Mouse (Mus musculus) urinary bladder, postnatal 10 days (tissue): ENCODE results near the gene Rab13.
"Not testable (repeated sequence)": the region's sequence is repeated elsewhere in the genome, so short reads cannot be mapped to it uniquely, and the experiment has no call there.

Experiments used
- DNase-seq: peaks from one replicate; pipeline ENCODE4 v3.0.0; 2022; ENCODE audit warnings: low spot score

Gene Rab13

DNA sequence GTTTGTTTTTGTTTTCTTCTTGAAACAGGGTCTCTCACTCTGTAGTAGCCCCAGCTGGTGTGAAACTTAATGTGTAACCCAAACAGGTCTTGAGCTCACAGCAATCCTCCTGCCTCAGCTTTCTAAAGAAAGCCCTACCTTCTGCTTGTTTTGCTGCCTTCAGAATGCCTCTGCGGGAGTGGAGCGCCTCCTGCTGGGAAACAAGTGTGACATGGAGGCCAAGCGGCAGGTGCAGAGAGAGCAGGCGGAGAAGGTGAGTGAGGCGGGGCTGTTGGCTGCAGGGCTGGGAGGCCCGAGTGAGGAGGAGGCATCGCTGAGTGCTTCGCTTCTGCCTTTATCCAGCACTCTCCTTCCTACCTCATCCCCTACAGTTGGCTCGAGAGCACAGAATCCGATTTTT is 10.8 kb downstream of the Rab13 start:
- DNase-seq: no peak

DNA sequence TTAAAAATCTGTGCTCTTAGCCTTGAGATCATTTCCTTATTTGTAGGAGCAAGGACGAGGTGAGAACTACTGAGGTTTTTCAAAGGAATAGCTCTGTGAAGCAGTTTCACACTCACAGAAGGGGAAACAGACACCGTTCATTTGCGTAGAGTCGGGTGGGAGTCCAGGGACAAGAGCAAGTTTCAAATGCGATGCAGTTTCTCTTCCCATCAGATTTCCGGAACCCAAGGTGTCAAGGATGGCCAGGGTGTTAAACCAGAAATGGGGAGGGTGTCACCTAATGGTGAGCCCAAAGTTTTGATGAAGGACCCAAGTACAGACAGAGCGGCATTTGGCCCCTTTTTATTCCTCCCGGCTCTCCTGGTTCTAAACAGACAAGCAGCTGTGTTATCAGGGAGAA is 17.6 kb downstream of the Rab13 start:
- DNase-seq: no peak

DNA sequence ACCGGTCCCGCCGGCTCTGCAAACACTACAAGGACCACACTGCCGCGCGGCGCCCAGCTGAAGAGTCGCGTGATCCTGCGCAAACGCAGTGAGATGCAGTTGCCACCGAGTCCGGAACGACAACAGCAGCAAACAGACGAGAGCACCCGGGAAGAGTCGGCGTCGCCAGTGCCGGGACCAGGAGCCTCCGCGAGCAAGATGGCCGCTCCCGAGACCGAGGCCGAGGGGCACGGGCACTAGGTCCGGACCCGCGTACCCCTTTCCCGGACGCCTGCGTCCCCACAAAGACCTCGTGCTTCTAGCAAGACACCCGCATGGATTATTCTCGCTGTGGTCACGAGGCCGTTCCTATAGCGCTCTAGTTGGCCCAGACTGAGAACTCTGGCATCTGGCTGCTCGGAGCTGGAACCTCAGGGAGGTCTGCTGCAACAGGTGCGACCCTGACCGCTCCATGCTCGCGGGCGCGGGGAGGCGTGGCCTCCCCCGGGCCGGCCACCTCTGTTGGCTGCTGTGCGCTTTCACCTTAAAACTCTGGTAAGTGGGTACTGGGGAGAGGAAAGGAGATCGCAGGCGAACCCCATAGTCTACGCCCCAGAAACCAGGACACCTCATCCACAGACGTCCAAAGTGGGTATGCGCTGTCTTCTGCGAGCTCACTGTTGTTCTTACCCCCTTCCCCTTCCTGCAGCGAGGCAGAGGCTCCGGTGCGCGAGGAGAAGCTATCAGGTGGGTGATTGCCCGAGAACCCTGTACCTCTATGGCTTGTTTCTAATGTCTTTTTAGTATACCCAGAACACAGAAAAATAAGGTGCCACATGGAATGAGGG is 18.2 kb downstream of the Rab13 start, which contains the start of gene Jtb:
TSS of gene Jtb (plus strand) at position 91 of the 827 bp plus-strand sequence.
- peak; percentile 74 for DNase-seq

DNA sequence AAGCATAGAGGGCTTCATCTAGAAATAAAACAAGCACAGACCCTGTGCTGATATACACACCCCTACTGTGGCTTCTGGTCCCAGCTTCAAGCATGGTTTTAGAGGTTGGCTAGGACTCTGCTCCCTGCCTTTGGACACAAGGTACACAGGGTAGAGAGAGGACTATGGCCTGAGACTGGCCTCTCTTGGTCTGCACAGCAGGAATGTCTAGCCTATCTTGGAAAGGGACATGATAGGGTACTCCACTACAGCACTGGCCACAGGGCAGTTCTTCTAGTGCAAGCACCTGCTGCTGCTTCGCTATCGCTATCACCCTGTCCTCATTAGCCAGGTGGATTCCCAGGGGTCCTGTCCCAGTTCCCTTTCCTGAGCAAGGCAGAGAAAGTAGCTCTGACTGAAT is 27.8 kb downstream of the Rab13 start:
- no peak for DNase-seq

DNA sequence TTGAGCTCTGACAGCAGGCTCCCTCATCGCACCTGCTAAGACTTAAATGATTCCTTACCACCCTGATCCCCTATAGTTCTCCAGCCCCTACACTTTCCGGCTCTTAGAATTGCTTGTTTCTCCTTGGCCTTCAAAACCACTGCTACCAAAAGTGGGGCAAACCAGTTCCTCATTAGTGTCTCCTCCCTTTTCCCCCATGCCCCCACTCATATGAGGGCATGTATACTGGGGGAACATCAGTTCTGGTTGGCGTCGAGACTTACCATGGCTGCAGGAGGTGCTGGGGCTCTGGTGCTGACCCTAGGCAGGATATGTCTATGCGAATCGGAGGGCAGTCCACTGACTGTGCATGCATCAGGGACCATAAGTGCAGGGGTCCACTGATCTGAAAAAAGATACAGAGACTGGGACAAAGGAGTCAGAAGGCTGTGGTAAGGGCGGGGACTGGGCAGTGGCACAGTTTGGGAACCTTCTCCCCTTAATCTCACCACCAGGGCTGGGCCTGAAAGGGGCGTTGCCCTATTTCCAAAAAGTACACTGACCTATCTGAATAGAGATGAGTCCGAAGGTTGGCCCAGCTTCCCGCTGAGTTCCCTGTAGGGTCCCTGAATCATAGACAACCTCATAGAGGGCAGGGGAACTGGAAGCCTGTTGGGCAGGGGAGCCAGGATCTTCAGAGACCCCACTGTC is 28.3 kb downstream of the Rab13 start:
- no peak for DNase-seq

DNA sequence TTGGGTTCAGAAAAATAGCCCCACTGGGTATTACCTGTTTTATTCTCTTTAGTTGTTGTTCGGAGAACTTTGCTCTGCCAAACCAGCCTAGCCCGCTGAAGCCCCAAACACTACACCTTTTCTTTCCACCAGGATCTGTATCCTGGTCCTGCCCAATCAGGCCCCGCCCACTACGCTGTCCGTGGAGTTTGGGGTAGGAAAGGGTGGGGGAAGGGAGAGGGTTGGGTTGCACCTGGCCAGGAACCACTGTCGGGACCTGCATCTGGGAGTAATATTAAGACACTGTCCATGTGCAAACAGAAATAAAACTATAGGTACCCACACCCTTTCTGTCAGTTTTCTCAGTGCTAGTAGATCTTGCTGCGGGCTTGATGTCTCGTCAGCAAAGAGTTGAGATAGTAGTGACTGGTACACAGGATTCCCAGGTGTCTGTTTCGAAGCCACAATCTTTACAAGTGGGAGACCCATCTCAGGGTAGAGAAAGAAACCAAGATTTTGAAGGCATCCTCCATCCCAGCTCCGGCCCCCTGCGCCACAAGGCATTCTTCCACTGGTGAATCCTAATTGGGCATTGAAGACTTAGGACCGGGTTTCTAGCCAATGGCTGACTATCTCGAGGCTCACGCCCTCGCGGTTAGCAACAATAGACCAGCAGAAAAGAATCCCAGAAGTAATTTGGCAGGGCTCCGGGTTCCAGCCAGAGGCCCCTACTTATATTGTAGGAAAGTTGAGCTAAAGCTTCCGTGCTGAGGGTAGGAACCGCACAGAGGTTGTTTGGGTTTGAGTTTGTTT is 29.7 kb downstream of the Rab13 start, which contains the start of gene Creb3l4:
TSS of gene Creb3l4 (minus strand) at position 529 of the 792 bp plus-strand sequence.
- DNase-seq: no peak

DNA sequence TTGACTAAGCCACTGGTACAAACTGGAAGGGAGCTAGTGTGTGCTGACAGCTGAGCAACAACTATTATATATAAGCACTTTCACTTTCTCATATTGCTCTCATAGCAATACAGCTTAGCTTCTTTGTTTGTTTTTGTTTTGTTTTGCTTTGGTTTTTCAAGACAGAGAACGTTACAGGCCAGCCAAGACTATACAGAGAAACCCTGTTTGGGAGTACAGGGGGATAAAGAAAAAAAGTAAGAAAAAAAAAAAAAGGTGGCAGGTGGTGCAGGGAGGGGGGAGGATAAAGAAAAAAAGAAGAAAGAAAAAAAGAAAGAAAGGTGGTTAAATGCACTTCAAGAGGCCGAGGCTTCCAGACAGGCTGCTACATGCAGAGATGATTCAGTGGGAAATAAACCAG is 31.9 kb downstream of the Rab13 start:
- no peak for DNase-seq

DNA sequence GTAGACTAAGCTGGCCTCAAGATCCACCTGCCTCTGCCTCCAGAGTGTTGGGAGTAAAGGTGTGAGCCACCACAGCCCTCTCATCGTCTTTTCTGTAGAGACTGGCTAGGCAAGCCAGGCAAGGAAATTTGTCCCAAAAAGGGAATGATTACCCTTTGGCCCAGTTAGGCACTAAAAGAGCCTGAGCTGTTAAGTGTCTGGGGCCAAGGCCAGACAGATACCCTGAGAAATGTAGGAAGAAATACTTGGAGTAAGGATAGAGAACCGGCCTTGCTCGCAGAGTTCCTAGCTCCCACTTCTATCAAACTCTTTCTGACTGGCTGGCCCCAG is 34.1 kb downstream of the Rab13 start:
- DNase-seq: no peak

DNA sequence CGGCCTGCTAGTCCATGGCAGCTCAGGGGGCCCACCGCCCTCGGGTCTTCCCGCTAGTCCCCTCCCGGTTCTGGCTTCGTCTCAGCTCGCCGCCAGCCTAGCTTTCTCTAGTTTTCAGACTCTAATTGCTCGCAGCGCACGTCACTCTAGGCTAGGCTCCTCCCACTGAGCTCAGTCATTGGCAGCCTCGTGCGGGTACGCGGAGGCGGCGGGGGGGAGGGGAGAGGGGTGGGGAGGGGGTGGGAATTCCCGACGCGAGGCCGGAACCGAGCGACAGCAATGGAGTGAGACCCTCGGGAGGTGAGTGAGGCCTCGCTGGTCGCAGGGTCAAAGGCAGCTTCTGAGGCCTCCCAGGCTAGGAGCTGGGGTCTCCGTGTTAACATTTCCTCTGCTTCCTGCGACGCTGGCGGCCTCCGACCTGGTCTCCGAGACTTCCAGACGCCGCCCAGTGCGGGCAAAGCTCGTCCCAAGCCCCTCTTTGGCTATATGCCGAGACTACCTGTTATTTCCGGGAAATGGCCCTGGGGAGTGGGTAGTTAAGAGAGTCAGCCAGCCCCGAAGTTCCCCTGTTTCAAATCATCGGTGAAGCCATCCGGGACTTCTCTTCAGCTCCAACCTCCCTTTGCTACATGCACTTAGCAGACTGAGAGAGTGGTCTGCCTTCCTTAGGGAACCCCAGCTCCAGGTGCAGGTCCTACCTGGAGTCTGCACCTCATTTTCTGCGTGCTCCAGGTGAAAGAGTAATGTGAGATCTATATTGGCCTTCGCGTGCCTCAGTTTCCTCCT is 34.7 kb downstream of the Rab13 start, which contains the start of gene Slc39a1:
TSS of gene Slc39a1 (plus strand) at position 213 of the 786 bp plus-strand sequence.
- DNase-seq: peak; percentile 71

DNA sequence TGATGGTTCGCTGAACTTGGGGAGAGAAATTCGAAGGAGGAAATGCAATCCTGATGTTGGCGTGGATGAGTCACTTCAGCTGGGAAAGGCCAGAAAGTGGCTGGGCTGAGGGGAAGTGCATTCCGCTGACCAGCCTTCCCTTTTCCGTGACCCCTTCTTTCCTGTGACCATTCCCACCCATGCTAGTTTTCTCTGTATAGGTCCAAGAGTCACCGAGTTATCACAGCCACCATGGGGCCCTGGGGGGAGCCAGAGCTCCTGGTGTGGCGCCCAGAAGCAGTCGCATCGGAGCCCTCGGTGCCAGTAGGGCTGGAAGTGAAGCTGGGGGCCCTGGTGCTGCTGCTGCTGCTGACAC is 35.2 kb downstream of the Rab13 start:
- no peak for DNase-seq

DNA sequence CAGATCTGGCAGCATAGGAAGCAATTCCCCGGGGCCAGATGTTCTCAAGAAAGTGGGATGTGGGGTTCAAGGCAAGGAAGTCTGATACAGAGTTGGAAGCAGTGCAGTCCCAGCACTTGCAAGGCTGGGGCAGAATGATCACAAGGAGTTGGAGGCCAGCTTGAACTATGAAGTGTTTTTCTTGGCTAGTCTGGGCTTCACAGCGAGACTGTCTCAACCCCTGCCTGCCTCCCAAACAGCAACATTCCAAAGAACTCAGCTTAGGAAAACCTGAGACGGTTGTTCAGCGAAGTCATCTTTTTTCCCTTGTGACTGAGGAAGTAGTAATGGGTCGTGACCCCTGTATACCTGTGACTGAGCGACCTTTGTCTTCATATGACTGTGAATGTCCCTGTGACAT is 37.3 kb downstream of the Rab13 start:
- DNase-seq: no peak

DNA sequence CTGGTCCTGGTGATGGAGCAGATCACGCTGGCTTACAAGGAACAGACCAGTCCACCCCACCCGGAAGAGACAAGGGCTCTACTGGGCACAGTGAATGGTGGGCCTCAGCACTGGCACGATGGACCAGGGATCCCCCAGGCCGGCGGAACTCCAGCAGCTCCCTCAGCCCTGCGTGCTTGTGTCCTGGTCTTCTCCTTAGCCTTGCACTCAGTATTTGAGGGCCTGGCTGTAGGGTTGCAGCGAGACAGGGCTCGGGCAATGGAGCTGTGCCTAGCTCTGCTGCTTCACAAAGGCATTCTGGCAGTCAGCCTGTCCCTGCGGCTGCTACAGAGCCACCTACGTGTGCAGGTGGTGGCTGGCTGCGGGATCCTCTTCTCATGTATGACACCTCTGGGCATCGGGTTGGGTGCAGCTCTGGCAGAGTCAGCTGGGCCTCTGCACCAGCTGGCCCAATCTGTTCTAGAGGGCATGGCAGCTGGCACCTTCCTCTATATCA is 38.3 kb downstream of the Rab13 start:
- not testable (repeated sequence) for DNase-seq

DNA sequence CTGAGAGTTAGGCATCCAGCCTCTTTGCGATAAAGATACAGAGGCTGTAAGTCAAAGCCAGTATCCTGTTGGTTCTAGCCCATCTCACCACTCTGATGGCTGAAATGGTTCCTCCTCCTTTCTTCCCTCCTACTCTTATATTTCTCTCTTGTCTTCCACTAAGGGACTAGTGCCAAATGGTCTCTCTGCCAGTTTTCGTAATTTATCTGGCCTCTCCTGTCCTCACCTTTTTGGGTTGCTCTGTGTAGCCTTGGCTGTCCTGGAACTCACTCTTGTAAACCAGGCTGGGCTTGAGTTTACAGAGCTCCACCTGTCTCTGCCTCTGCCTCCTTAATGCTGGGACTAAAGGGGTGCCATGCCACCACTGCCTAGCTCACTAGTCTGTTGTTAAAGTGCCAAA is 39.2 kb downstream of the Rab13 start:
- DNase-seq: not testable (repeated sequence)

DNA sequence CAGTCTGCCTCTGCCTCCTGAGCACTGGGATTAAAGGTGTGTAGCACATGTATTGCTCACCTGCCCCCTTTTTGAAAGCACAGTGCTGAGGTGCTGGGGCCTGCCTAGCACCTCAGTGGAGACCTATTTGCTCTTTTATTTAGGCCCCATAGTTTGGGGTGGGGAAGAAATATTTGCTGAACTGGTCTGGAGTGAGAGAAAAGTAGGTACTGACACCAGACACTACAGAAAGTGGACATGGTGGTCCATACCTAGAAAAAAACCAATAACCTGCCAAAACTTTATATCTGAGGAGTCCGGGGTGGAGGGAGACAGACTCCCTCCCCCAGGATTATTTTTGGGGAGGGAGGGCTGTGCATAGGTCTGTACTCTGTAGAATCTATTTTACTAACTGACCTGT is 39.7 kb downstream of the Rab13 start:
- DNase-seq: not testable (repeated sequence)

DNA sequence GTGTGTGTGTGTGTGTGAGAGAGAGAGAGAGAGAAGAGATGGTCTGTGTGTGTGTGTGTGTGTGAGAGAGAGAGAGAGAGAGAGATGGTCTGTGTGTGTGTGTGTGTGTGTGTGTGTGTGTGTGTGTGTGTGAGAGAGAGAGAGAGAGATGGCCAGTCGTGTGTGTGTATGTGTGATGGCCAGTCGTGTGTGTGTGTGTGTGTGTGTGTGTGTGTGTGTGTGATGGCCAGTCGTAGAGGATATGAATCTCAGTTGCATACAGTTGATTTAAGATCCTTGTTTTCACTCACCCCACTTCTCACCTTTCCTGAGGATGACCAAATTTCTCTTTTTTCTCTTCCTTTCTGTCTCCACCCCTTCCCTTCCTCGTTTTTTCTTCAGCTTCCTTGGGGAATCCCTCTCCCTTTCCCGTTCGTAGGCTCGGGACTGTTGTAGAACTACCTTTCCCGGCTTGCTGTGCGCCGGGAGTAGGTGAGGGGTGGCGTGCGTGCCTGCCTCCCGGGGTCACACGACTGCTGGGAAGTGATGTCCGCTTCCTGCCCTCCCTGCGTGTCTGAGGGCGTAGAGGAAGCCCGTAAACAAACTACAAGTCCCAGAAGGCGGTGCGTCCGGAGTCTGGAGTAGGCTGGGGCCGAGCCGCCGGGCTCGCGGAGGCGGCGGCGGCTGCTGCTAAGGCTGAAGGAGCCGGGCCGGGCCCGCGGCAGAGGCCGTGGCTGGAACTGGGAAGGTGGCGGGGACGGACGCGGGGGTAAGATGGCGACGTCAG is 40.3 kb downstream of the Rab13 start, which contains the start of gene Crtc2:
TSS of gene Crtc2 (plus strand) at position 511 of the 766 bp plus-strand sequence.
- peak; percentile 81 for DNase-seq

DNA sequence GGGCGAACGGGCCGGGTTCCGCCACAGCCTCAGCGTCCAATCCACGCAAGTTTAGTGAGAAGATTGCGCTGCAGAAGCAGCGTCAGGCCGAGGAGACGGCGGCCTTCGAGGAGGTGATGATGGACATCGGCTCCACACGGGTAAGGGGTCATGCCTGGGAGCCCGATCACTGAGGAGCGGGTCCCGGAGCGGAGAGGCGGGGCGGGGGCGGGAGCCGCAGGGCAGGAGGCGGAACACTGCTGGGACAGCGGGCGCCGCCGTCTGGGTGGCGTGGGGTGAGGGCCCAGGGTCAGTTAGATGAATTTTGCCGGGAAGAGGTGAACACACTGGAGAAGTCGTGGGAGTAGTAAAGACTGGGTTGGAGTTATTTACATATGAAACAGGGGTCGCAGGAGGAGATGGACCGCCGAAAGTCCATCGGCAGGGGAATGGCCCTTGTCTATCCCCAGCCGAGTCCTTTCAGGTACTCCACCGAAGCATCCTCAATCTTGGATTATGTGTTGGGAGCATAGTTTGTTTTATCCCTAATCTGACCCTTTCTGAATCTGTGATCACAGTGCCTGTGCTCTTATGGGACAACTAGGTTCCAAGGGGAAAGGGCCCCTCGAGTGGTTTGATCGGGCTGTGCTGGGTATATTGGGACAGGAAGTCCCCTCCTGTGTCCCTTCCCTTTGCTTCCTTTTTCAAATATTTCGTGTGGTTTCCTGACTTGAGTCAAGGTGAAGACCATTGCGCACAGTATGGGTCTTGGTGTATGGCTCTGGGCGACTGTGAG is 41.1 kb downstream of the Rab13 start:
- no peak for DNase-seq

DNA sequence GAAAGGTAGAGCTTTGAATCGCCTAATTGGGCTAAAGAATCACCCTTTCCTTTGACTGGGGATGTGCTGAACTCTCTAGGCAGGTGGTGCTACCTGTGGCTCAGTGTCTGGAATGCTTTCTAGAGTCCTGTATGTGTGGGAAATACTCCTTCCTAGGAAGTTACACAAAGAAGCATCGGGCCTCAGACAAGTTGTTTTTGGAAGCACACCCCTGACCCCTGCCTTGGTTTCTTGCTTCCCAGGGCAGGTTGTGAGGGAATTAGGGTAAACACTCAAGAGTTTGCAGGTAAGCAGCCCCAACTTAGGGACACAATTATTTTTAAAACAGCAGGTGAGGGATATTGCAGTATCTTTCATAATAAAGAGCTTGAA is 41.7 kb downstream of the Rab13 start:
- DNase-seq: no peak

DNA sequence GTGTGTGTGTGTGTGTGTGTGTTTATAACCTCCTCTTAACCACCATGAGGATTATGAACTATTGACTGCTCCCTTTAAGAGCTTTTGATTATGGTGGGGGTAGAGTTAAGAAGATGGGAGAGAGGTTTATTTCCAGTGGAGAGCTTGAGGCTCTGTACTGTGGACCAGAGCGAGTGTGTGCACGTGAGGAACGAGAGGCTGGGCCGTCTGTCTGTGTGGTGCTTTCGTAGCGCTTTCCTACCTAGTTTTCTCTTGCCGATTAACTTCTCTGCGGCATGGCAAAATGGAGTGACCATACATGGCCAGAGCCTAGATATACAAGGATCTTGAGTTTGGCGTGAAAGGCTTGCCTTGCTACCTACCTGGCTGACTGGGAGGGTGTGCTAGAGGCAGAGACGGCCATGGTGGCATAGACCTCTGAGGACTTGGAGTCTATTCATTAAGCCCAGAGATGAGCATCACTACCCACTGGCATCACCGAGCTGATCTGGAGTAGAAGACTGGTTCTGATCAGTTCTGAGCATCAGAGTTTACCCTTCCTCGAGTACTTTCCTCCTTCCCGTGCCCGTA is 42.4 kb downstream of the Rab13 start:
- DNase-seq: no peak

DNA sequence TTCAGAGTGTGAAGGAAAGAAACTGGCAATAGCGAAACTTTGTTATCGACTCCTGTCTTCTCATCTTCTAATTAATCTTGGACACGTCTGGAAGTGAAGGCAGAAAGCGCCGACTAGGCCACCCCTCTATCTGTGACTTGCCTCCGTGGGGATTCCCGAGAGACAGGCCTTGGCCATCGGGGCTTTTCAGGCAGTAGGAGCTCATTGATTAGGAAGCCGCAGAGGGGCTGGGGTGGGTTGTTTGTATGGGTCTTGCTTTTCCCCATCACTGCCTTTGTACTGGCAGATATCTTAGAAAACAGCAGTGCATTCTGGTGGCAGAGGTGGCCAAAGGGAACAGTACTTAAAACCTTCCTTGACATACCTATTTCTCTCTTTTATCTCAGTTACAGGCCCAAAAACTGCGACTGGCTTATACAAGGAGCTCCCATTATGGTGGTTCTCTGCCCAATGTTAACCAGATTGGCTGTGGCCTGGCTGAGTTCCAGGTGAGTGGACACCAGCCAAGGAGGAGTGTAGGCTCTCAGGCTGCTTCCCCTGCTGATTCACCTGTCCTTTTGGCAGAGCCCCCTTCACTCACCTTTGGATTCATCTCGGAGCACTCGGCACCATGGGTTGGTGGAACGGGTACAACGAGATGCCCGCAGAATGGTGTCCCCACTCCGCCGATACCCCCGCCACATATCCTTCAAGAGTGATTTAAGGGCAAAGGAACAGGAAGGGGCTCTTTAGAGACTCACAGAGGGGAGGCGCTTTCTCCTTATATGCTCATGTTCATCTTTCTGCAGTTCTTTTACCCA is 43.4 kb downstream of the Rab13 start:
- no peak for DNase-seq
